Mouse (Mus musculus): ENCODE measurements around the gene Cachd1.

DNA sequence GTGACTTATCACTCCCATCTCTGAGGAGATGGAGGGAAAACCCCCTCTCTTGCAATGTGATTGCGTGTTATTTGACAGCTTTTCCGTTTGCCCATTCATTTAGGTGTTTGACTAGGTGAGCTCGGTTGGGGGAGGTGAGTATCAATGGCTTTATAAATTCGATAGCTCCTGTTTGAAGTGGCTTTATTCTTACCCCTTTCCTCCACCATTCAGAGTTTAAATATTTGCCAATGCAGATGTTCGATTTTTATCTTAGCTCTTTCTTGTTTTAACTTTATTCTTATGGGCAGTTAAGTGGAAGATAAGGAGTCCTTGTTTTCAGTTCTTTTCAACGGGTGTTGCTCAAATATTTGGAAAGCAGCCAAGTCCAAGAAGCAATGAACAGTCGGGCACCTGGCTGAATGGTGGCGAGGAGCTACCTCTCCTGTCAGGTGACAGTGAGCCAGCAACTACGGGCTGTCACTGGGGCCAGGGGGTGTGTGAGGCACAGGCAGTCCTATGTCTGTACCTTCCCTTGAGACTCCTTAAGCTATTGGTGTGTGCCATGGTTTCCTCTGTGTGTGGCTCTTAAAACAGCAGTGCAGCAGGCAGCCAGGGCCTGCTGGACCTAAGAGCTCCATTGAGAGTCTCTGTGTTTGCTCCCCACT is 133.3 kb downstream of the Cachd1 start:
- TF ChIP-seq CTCF (IDR thresholded peaks at IDR 0.05; ENCODE audit: insufficient read depth, low read depth, low read length) (no peak), POLR2A (IDR thresholded peaks at IDR 0.05; ENCODE audit: insufficient read depth, low read depth, low read length) (no peak)
